Mouse (Mus musculus): ENCODE measurements at regions not wholly inside any gene's neighbourhood (a gene's known extent, or its start where the extent isn't known, plus 50 kb on each side); places are given as distances from the start of the nearest gene placed in this dataset.

GRCm38 (mm10) chr9:33004536-33004935 is 368.5 kb downstream of the Ets1 start:
- TF ChIP-seq CTCF (IDR thresholded peaks at IDR 0.05; ENCODE audit: low read depth) (no peak), EP300 (IDR thresholded peaks at IDR 0.05; ENCODE audit: low read depth) (no peak)

Data from liver, postnatal 0 days (tissue).